Mouse (Mus musculus) thymus, adult 2 months (tissue): ENCODE results near the gene Gm6408. TPM values are rescaled to one million over a fixed set of nuclear protein-coding genes. Genes with fewer than 3 reads are reported as not detected.
"Not testable (repeated sequence)": the region's sequence is repeated elsewhere in the genome, so short reads cannot be mapped to it uniquely, and the experiment has no call there.

Experiments used
- DNase-seq: peaks from one replicate; pipeline ENCODE4 v3.0.0; 2021
- H3K27ac ChIP-seq: fragments of 200-500 bp; 2 replicates; pipeline ENCODE4 v1.5.1; 2012; ENCODE audit warnings: low read length, control low read depth; ENCODE audit not compliant: control insufficient read depth, insufficient read depth
- H3K27me3 ChIP-seq: fragments of 200-500 bp; 2 replicates; pipeline ENCODE4 v1.6.1; 2012; ENCODE audit warnings: mild to moderate bottlenecking, low read length, moderate library complexity, mixed read lengths; ENCODE audit not compliant: control insufficient read depth, insufficient read depth
- H3K36me3 ChIP-seq: fragments of 200-500 bp; 2 replicates; pipeline ENCODE4 v1.6.1; 2012; ENCODE audit warnings: mild to moderate bottlenecking, low read length, moderate library complexity; ENCODE audit not compliant: control insufficient read depth, insufficient read depth
- H3K4me1 ChIP-seq: fragments of 200-500 bp; replicated peaks from 2 replicates; pipeline ENCODE4 v1.6.1; 2012; ENCODE audit warnings: low read length; ENCODE audit not compliant: control insufficient read depth, insufficient read depth
- H3K4me3 ChIP-seq: fragments of 200-500 bp; 2 replicates; pipeline ENCODE4 v1.5.1; 2012; ENCODE audit warnings: mild to moderate bottlenecking, low read length, control low read depth, moderate library complexity; ENCODE audit not compliant: control insufficient read depth, insufficient read depth
- CTCF ChIP-seq: fragments of 200-500 bp; IDR thresholded peaks from 2 replicates; pipeline ENCODE4 v1.5.1; 2012; ENCODE audit warnings: mild to moderate bottlenecking, control low read depth, low read length, moderate library complexity, borderline replicate concordance; ENCODE audit not compliant: control insufficient read depth, poor library complexity, insufficient read depth; ENCODE audit errors: extremely low read depth
- POLR2A ChIP-seq: fragments of 200-500 bp; IDR thresholded peaks from 2 replicates; pipeline ENCODE4 v1.6.1; 2012; ENCODE audit warnings: mild to moderate bottlenecking, low read length, control low read depth, moderate library complexity; ENCODE audit not compliant: control insufficient read depth, poor library complexity, insufficient read depth; ENCODE audit errors: extremely low read depth
- WGBS: fragments of 180-500 bp; shearing (Covaris S2); methylation state at CpG from one replicate; pipeline ENCODE4 v1.1.7; 2018; 5-methylcytosine and 5-hydroxymethylcytosine counted together
- polyA plus RNA-seq: library from polyadenylated mRNA; depleted of rRNA; stranded (reverse); fragments of >200 nt; gene quantifications from 2 replicates; pipeline ENCODE4 v1.2.3, GENCODE M21; 2012; rRNA removed

Gene Gm6408
- not detected in 2 replicates for polyA plus RNA-seq

DNA sequence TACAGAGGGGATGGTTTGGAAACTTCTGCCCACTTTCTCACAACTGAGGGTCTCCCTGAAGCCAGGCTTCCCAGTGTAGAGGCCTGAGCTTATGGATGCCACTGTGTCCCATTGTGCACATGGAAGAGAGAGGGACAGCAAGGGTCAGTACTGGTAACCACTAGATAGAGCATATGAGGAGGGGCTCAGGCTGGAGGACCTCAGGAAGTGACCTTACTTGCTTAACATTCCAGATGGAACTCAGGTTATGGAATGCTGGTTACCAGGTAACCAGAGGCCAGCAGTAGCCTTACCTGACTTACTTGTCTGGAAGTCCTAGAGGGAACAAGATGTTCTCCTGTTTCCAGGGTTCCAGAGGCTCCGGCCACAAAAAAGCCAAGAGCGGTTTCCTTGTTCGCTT is at the start of gene Gm6408:
Gm6408 (plus strand) TSS at position 301 of the 400 bp plus-strand sequence.
- H3K27me3 ChIP-seq, H3K4me1 ChIP-seq, H3K27ac ChIP-seq, H3K36me3 ChIP-seq, DNase-seq, H3K4me3 ChIP-seq: not testable (repeated sequence)
- whole genome bisulfite sequencing = 98% methylated on average over 3 of the region's 3 CpGs

- DNase-seq = no peak
- Histone ChIP-seq H3K27ac (no peak overlapping the region), H3K27me3 (no peaks in the 10 kb centered on the region), H3K36me3 (no peaks in the 10 kb centered on the region), H3K4me1 (no peaks in the 10 kb centered on the region), H3K4me3 (no peak overlapping the region)
- 88% methylated on average over 6 of the region's 6 CpGs for WGBS
- TF ChIP-seq CTCF (no peak), POLR2A (no peak)
Observed at GRCm38 (mm10) chr5:146432476-146432875, 49.3 kb upstream of the Gm6408 start.

GRCm38 (mm10) chr5:146435316-146435715 is 46.4 kb upstream of the Gm6408 start:
- no peak for TF ChIP-seq CTCF
- DNase-seq = no peak
- no peaks in the 10 kb centered on the region for H3K4me1 ChIP-seq
- H3K27ac ChIP-seq = no peak overlapping the region
- H3K4me3 ChIP-seq = no peak overlapping the region
- no peaks in the 10 kb centered on the region for H3K27me3 ChIP-seq
- WGBS = 93% methylated on average over 16 of the region's 16 CpGs
- H3K36me3 ChIP-seq = no peaks in the 10 kb centered on the region

DNA sequence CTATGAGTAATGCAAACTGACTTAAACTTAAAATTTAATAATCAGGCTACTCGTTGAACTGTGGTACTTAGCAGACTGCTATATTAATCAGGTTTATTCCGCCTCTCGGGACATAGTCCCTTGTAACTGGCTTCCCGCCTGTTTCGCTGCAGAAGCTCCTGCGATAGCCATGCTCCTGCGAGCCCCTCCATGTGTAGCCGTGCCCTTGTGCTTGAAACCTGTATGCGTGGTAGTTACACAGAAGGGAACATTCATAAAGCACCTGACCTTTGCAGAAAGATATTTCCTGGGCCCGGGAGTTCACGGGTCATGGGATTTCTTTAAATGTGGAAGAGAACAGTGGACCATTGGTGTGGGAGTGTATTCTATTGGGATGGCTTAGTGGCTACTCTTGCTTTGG is 45.0 kb upstream of the Gm6408 start:
- Histone ChIP-seq H3K27ac (no peak overlapping the region), H3K36me3 (no peaks in the 10 kb centered on the region), H3K27me3 (no peaks in the 10 kb centered on the region), H3K4me3 (no peak overlapping the region), H3K4me1 (no peaks in the 10 kb centered on the region)
- no peak for TF ChIP-seq POLR2A
- no peak for TF ChIP-seq CTCF
- no peak for DNase-seq
- WGBS = 96% methylated on average over 11 of the region's 11 CpGs

DNA sequence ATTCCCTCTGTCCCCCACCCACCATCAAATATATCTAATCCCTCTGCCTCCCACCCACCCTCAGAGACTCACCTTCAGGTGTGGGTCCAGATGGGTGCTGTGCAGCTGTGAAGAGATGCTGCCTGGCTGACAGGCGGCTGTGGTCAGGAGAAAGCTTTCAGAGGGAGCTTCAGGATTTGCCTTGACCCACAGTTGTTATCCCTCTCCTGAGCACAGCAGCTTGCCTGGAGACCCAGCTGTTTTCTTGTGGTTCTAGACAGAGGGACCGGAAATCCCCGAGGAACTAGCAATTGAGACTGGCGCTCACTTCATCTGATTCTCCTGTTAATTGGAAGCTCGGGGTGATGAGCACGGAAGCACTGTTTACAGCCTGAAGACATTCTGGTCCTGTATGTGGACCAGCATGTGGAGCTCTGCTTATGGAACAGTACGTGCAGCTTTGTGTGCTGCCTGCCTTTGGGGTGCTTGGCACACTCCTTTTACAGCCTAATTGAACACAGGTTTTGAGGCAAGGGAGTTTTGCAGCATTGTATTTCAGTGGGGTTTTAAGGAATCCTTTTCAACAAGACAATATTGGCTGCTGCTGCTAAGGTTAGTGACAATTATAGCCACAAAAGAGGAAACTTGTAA is 42.5 kb upstream of the Gm6408 start:
- no peak for TF ChIP-seq POLR2A
- no peak for TF ChIP-seq CTCF
- Histone ChIP-seq H3K36me3 (no peaks in the 10 kb centered on the region), H3K4me3 (no peak overlapping the region), H3K27me3 (no peaks in the 10 kb centered on the region), H3K4me1 (no peaks in the 10 kb centered on the region), H3K27ac (no peak overlapping the region)
- WGBS = 91% methylated on average over 7 of the region's 7 CpGs
- DNase-seq = no peak

DNA sequence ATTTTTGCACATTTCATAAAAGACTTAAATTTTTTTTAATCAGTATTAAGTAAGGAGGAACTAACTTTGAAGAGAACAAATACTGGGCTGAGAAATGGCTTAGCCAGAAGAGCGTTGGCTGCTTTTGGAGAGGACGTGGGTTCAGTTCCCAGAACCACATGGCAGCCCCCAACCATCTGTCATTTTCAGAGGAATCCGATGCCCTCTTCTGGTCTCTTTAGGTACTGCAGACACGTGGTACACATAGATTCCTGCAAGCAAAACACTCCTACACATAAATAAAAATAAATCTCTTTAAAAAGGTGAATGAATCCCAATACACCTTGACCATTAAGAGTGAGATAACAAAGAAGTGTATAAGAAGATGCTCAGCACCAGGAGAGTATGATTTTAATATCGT is 41.5 kb upstream of the Gm6408 start:
- no peak for TF ChIP-seq CTCF
- TF ChIP-seq POLR2A = no peak
- Histone ChIP-seq H3K36me3 (no peaks in the 10 kb centered on the region), H3K4me1 (no peaks in the 10 kb centered on the region), H3K4me3 (no peak overlapping the region), H3K27ac (no peak overlapping the region), H3K27me3 (no peaks in the 10 kb centered on the region)
- DNase-seq = no peak
- 91% methylated on average over 5 of the region's 5 CpGs for WGBS

DNA sequence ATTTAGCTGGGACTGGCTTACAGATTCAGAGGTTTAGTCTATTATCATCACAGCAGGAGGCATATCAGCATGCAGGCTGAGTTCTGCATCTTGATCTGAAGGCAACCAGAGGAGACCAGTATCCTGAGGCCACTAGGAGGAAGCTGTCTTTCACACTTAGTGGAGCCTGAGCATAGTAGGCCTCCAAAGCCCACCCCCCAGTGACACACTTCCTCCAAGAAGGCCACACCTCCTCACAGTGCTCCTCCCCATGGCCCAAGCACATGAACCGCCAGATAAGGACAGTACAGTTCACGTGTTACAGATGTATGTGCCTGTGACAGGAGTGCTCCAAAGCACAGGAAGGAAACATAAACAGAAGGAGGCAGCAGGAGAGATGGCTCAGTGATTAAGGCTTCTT is 39.0 kb upstream of the Gm6408 start:
- Histone ChIP-seq H3K36me3 (no peaks in the 10 kb centered on the region), H3K27me3 (no peaks in the 10 kb centered on the region), H3K4me3 (no peak overlapping the region), H3K4me1 (no peaks in the 10 kb centered on the region), H3K27ac (no peak overlapping the region)
- DNase-seq = no peak
- 44% methylated on average over 2 of the region's 2 CpGs for WGBS
- TF ChIP-seq CTCF = no peak
- no peak for TF ChIP-seq POLR2A
